Mouse (Mus musculus) cerebellum, adult 2 months (tissue): ENCODE results near the gene Catsperg2.

Experiments used
- CTCF ChIP-seq: fragments of 200-500 bp; IDR thresholded peaks from 2 replicates; pipeline ENCODE4 v1.5.1; 2011; ENCODE audit warnings: low read depth, mild to moderate bottlenecking, control low read depth, low read length, moderate library complexity, borderline replicate concordance; ENCODE audit not compliant: insufficient read depth
- POLR2A ChIP-seq: fragments of 200-500 bp; IDR thresholded peaks from 2 replicates; pipeline ENCODE4 v1.6.1; 2011; ENCODE audit warnings: low read length, control low read depth, borderline replicate concordance; ENCODE audit not compliant: insufficient read depth

- TF ChIP-seq CTCF (no peak), POLR2A (no peak)
Measured at GRCm38 (mm10) chr7:29773503-29773902, 46.7 kb upstream of the Catsperg2 start.
